Mouse (Mus musculus): Measurements from ENCODE around the gene Stra8.

DNA sequence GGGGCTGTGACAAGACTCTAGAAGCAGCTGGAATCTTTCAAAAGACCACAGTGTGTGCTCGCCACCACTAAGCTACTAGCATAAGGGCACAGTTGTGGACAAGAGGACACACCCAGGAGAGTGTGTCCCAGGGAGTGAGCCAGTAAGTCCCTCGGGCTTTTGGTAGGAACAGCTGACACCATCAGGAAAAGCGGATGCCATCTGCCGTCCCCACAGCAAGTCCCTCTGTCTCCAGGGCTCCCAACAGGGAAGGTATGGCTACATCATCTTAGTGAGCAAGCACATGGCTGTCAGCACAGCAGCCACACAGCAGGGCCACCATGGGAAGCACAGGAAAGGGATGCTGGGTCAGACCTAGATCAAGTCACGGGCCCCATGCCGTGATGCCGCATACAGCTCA is 24.4 kb upstream of the Stra8 start:
- TF ChIP-seq POLR2A (IDR thresholded peaks at IDR 0.05; ENCODE audit: borderline replicate concordance, low read depth, low read length): no peak
- TF ChIP-seq CTCF (IDR thresholded peaks at IDR 0.05; ENCODE audit: low read depth, low read length): no peak

Measured in bone marrow macrophage, adult 2 months (primary cell).